Mouse (Mus musculus) hindbrain, embryonic 15.5 days (tissue): ENCODE measurements at regions not wholly inside any gene's neighbourhood (a gene's known extent, or its start where the extent isn't known, plus 50 kb on each side); places are given as distances from the start of the nearest gene placed in this dataset.
A peak's percentile ranks its signal among the peaks of the same experiment; 100 is the strongest.
"Not testable (repeated sequence)": the region's sequence is repeated elsewhere in the genome, so short reads cannot be mapped to it uniquely, and the experiment has no call there.

ENCODE experiments used
- ATAC-seq: fragments of 200-750 bp; cut with Nextera tagmentation; 2 replicates; pipeline ENCODE4 v1.8.0; 2017; ENCODE audit warnings: low read depth, moderate number of reproducible peaks, moderate TSS enrichment; ENCODE audit not compliant: low FRiP score
- H3K27ac ChIP-seq: fragments of 300-500 bp; sonication (generic); replicated peaks from 2 replicates; pipeline ENCODE4 v1.5.1; 2015; ENCODE audit warnings: mild to moderate bottlenecking, inconsistent platforms
- H3K27me3 ChIP-seq: fragments of 300-500 bp; sonication (generic); 2 replicates; pipeline ENCODE4 v1.6.1; 2015; ENCODE audit warnings: control low read depth, inconsistent platforms
- H3K36me3 ChIP-seq: fragments of 300-500 bp; sonication (generic); 2 replicates; pipeline ENCODE4 v1.6.1; 2015; ENCODE audit warnings: control low read depth, inconsistent platforms
- H3K4me1 ChIP-seq: fragments of 300-500 bp; sonication (generic); replicated peaks from 2 replicates; pipeline ENCODE4 v1.6.1; 2015; ENCODE audit warnings: control low read depth, inconsistent platforms
- H3K4me2 ChIP-seq: fragments of 300-500 bp; sonication (generic); 2 replicates; pipeline ENCODE4 v1.6.1; 2015; ENCODE audit warnings: moderate library complexity, mild to moderate bottlenecking, inconsistent platforms
- H3K4me3 ChIP-seq: fragments of 300-500 bp; sonication (generic); 2 replicates; pipeline ENCODE4 v1.5.1; 2015; ENCODE audit warnings: mild to moderate bottlenecking, inconsistent platforms
- H3K9ac ChIP-seq: fragments of 300-500 bp; sonication (generic); 2 replicates; pipeline ENCODE4 v1.6.1; 2015; ENCODE audit warnings: inconsistent platforms
- H3K9me3 ChIP-seq: fragments of 300-500 bp; sonication (generic); 2 replicates; pipeline ENCODE4 v1.6.1; 2016; ENCODE audit warnings: control low read depth, inconsistent platforms
- WGBS: fragments of 180-500 bp; shearing (Covaris S2); methylation state at CpG from one replicate; pipeline ENCODE4 v1.1.7; 2015; 5-methylcytosine and 5-hydroxymethylcytosine counted together

- no peak overlapping the region for H3K4me3 ChIP-seq
- H3K9ac ChIP-seq = no peak overlapping the region
- H3K9me3 ChIP-seq = no peaks in the 10 kb centered on the region
- no peaks in the 10 kb centered on the region for H3K27me3 ChIP-seq
- H3K4me1 ChIP-seq = no peaks in the 10 kb centered on the region
- H3K36me3 ChIP-seq = no peaks in the 10 kb centered on the region
- H3K27ac ChIP-seq = no peak overlapping the region
- no peak for ATAC-seq
- 94% methylated on average over 13 of the region's 13 CpGs for WGBS
- no peak overlapping the region for H3K4me2 ChIP-seq
Observed at GRCm38 (mm10) chr5:63503056-63503845, 145.7 kb upstream of the Nwd2 start.

GRCm38 (mm10) chr5:63534197-63534596, 114.7 kb upstream of the Nwd2 start:
- Histone ChIP-seq H3K27ac (no peak overlapping the region), H3K4me3 (no peak overlapping the region), H3K9ac (no peak overlapping the region), H3K9me3 (no peaks in the 10 kb centered on the region), H3K4me2 (no peak overlapping the region), H3K27me3 (no peaks in the 10 kb centered on the region), H3K36me3 (no peaks in the 10 kb centered on the region), H3K4me1 (no peaks in the 10 kb centered on the region)
- 33% methylated on average over 7 of the region's 7 CpGs for WGBS
- ATAC-seq = peak; percentile 34; the same call in 1 of the 2 replicates

- H3K36me3 ChIP-seq = no peaks in the 10 kb centered on the region
- 87% methylated on average over 6 of the region's 6 CpGs for WGBS
- H3K9me3 ChIP-seq = no peaks in the 10 kb centered on the region
- H3K9ac ChIP-seq = no peak overlapping the region
- H3K4me2 ChIP-seq = no peak overlapping the region
- ATAC-seq = no peak
- H3K4me3 ChIP-seq = no peak overlapping the region
- H3K27ac ChIP-seq = no peak overlapping the region
- no peaks in the 10 kb centered on the region for H3K27me3 ChIP-seq
- no peaks in the 10 kb centered on the region for H3K4me1 ChIP-seq
Observed at GRCm38 (mm10) chr5:63540530-63540929, 108.4 kb upstream of the Nwd2 start.

GRCm38 (mm10) chr5:63545482-63545881, 103.4 kb upstream of the Nwd2 start:
- H3K4me2 ChIP-seq = no peak overlapping the region
- no peaks in the 10 kb centered on the region for H3K36me3 ChIP-seq
- no peaks in the 10 kb centered on the region for H3K27me3 ChIP-seq
- no peaks in the 10 kb centered on the region for H3K4me1 ChIP-seq
- H3K27ac ChIP-seq = no peak overlapping the region
- no peaks in the 10 kb centered on the region for H3K9me3 ChIP-seq
- ATAC-seq = no peak
- H3K4me3 ChIP-seq = no peak overlapping the region
- no peak overlapping the region for H3K9ac ChIP-seq
- WGBS = 87% methylated on average over 2 of the region's 2 CpGs

- H3K4me1 ChIP-seq, ATAC-seq, H3K9me3 ChIP-seq, H3K4me3 ChIP-seq, H3K27me3 ChIP-seq, H3K4me2 ChIP-seq, H3K27ac ChIP-seq, H3K36me3 ChIP-seq, H3K9ac ChIP-seq: not testable (repeated sequence)
Observed at GRCm38 (mm10) chr5:63565891-63566290, 83.0 kb upstream of the Nwd2 start.

- ATAC-seq = no peak
- WGBS = 79% methylated on average over 1 of the region's 1 CpGs
- H3K9me3 ChIP-seq = no peaks in the 10 kb centered on the region
Observed at GRCm38 (mm10) chr5:63575401-63575800, 73.5 kb upstream of the Nwd2 start.

GRCm38 (mm10) chr5:63579409-63579808, 69.5 kb upstream of the Nwd2 start:
- Histone ChIP-seq H3K9me3 (no peaks in the 10 kb centered on the region), H3K9ac (no peak overlapping the region), H3K27me3 (no peaks in the 10 kb centered on the region), H3K4me1 (no peaks in the 10 kb centered on the region), H3K27ac (no peak overlapping the region), H3K36me3 (no peaks in the 10 kb centered on the region), H3K4me2 (no peak overlapping the region), H3K4me3 (no peak overlapping the region)
- ATAC-seq = no peak
- 62% methylated on average over 2 of the region's 2 CpGs for WGBS

More at GRCm38 (mm10) chr5:63575401-63575800, 73.5 kb upstream of the Nwd2 start:
- no peaks in the 10 kb centered on the region for H3K4me1 ChIP-seq
- no peak overlapping the region for H3K9ac ChIP-seq
- no peaks in the 10 kb centered on the region for H3K36me3 ChIP-seq
- no peak overlapping the region for H3K4me3 ChIP-seq
- H3K27ac ChIP-seq = no peak overlapping the region
- H3K27me3 ChIP-seq = no peaks in the 10 kb centered on the region
- H3K4me2 ChIP-seq = no peak overlapping the region

- H3K9ac ChIP-seq = no peak overlapping the region
- H3K27ac ChIP-seq = no peak overlapping the region
- 90% methylated on average over 4 of the region's 4 CpGs for WGBS
- H3K4me2 ChIP-seq = no peak overlapping the region
- no peaks in the 10 kb centered on the region for H3K9me3 ChIP-seq
- H3K4me1 ChIP-seq = no peaks in the 10 kb centered on the region
- H3K27me3 ChIP-seq = no peaks in the 10 kb centered on the region
- ATAC-seq = no peak
- no peak overlapping the region for H3K4me3 ChIP-seq
- no peaks in the 10 kb centered on the region for H3K36me3 ChIP-seq
Observed at GRCm38 (mm10) chr5:63587051-63587450, 61.9 kb upstream of the Nwd2 start.

GRCm38 (mm10) chr5:63587855-63588254, 61.0 kb upstream of the Nwd2 start:
- H3K4me2 ChIP-seq = no peak overlapping the region
- H3K27me3 ChIP-seq = no peaks in the 10 kb centered on the region
- 69% methylated on average over 4 of the region's 4 CpGs for WGBS
- H3K4me1 ChIP-seq = no peaks in the 10 kb centered on the region
- H3K4me3 ChIP-seq = no peak overlapping the region
- H3K9me3 ChIP-seq = no peaks in the 10 kb centered on the region
- no peak overlapping the region for H3K27ac ChIP-seq
- ATAC-seq = no peak
- H3K36me3 ChIP-seq = no peaks in the 10 kb centered on the region
- H3K9ac ChIP-seq = no peak overlapping the region
